Mouse (Mus musculus) thymus, adult 2 months (tissue): ENCODE results near the gene Aldh2.

Source experiments
- CTCF ChIP-seq: fragments of 200-500 bp; IDR thresholded peaks from 2 replicates; pipeline ENCODE4 v1.5.1; 2012; ENCODE audit warnings: mild to moderate bottlenecking, control low read depth, low read length, moderate library complexity, borderline replicate concordance; ENCODE audit not compliant: control insufficient read depth, poor library complexity, insufficient read depth; ENCODE audit errors: extremely low read depth
- POLR2A ChIP-seq: fragments of 200-500 bp; IDR thresholded peaks from 2 replicates; pipeline ENCODE4 v1.6.1; 2012; ENCODE audit warnings: mild to moderate bottlenecking, low read length, control low read depth, moderate library complexity; ENCODE audit not compliant: control insufficient read depth, poor library complexity, insufficient read depth; ENCODE audit errors: extremely low read depth

GRCm38 (mm10) chr5:121601547-121602299, 8.1 kb upstream of the Aldh2 start:
- TF ChIP-seq CTCF, result peak; percentile 90
- TF ChIP-seq POLR2A, result no peak
